Mouse (Mus musculus) activated CD4-positive, CD25-positive, alpha-beta regulatory T cell, adult 4 months (primary cell): ENCODE measurements around the gene Zcchc14. TPM values are rescaled to one million over a fixed set of nuclear protein-coding genes. Genes with fewer than 3 reads are reported as not detected.

ENCODE experiments used
- polyA plus RNA-seq, 2 experiments: library from polyadenylated mRNA; unstranded; fragments of 100-300 nt; shearing (Covaris generic); gene quantifications; one replicate each; pipeline ENCODE4 v1.2.1; 2017

The Zcchc14 gene
- polyA plus RNA-seq, 2 experiments from 2014 or later, result 0.21 TPM; not detected in 1

Other genes starting within 250 kb of the Zcchc14 start
- not detected for gene 1700018B08Rik, start 108.6 kb downstream of the Zcchc14 start, polyA plus RNA-seq
- gene Fbxo31, start 74.1 kb downstream of the Zcchc14 start, polyA plus RNA-seq, result 1 to 10 TPM; 2.2 to 2.4 TPM
- gene Map1lc3b, start 62.5 kb downstream of the Zcchc14 start, polyA plus RNA-seq, result 100 to 1,000 TPM; 456 to 496 TPM
- under 1 TPM in 1 of 2 experiments, not detected in 1; 0.12 TPM for gene Jph3, start 76.7 kb upstream of the Zcchc14 start, polyA plus RNA-seq
- 10 to 100 TPM; 17.7 to 18.6 TPM for gene Klhdc4, start 176.7 kb upstream of the Zcchc14 start, polyA plus RNA-seq